Mouse (Mus musculus): ENCODE measurements around the gene Ybx1.

DNA sequence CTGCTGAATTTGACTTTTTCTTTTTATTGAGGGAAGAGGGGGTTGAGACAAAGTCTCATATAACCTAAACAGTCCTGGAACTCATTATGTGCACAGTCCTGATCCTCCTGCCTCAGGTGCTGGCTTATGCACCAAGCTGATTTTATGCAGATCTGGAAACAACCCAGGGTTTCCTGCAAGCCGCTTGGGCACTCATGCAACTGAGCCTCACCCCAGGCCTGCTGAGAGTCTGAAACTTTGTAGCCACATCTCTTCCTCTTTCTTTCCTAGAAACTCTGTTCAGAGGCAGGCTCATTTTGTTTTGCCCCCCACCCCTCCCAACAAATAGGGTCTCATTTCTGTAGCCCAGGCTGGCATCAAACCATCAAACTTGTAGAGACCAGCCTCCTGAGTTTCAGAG is 19.4 kb upstream of the Ybx1 start:
- no peak for TF ChIP-seq MAX (IDR thresholded peaks at IDR 0.05; ENCODE audit: low read depth)
- no peak for TF ChIP-seq POLR2A (IDR thresholded peaks at IDR 0.05; ENCODE audit: insufficient read length, low read depth)
- no peak for TF ChIP-seq TCF3 (IDR thresholded peaks at IDR 0.05; ENCODE audit: insufficient read length, low read depth)
- no peak for TF ChIP-seq POLR2AphosphoS2 (IDR thresholded peaks at IDR 0.05; ENCODE audit: insufficient read length, low read depth)
